Mouse (Mus musculus): ENCODE measurements around the gene Mdm2. TPM values are rescaled to one million over a fixed set of nuclear protein-coding genes. Genes with fewer than 3 reads are reported as not detected.

Gene Mdm2
- polyA plus RNA-seq, 1 experiment from 2014 or later, result 59.7 TPM

GRCm38 (mm10) chr10:117664926-117665209 is 45.7 kb downstream of the Mdm2 start:
- Histone ChIP-seq H3K36me3 (no peaks in the 10 kb centered on the region), H3K4me3 (replicated peaks) (no peak overlapping the region), H3K4me1 (replicated peaks) (peaks cover 40% of the 10 kb centered on the region), H3K9me3 (no peaks in the 10 kb centered on the region), H3K9ac (replicated peaks) (no peak overlapping the region), H3K27ac (no peak overlapping the region), H3K27me3 (no peaks in the 10 kb centered on the region), H3K4me2 (no peak overlapping the region)
- ATAC-seq (ENCODE audit: insufficient number of reproducible peaks, insufficient read depth, low FRiP score, low TSS enrichment, low read depth), result no peak

- H3K9ac ChIP-seq (replicated peaks), result no peak overlapping the region
- peak overlapping the region; percentile 40 for H3K4me2 ChIP-seq
- H3K27me3 ChIP-seq, result no peaks in the 10 kb centered on the region
- peaks cover 39% of the 10 kb centered on the region for H3K4me1 ChIP-seq (replicated peaks)
- H3K36me3 ChIP-seq, result no peaks in the 10 kb centered on the region
- WGBS, result 49% methylated on average over 14 of the region's 14 CpGs
- H3K27ac ChIP-seq, result no peak overlapping the region; the same call in 1 of the 2 replicates
- no peak for ATAC-seq (ENCODE audit: insufficient number of reproducible peaks, insufficient read depth, low FRiP score, low TSS enrichment, low read depth)
- H3K4me3 ChIP-seq (replicated peaks), result no peak overlapping the region
- no peaks in the 10 kb centered on the region for H3K9me3 ChIP-seq
Observed at GRCm38 (mm10) chr10:117664208-117664925, 46.2 kb downstream of the Mdm2 start.

GRCm38 (mm10) chr10:117663865-117664200 is 46.7 kb downstream of the Mdm2 start:
- H3K27ac ChIP-seq, result no peak overlapping the region; the same call in 1 of the 2 replicates
- H3K4me2 ChIP-seq, result peak overlapping the region; percentile 40
- H3K27me3 ChIP-seq, result no peaks in the 10 kb centered on the region
- no peak for ATAC-seq (ENCODE audit: insufficient number of reproducible peaks, insufficient read depth, low FRiP score, low TSS enrichment, low read depth)
- no peak overlapping the region for H3K4me3 ChIP-seq (replicated peaks)
- no peaks in the 10 kb centered on the region for H3K36me3 ChIP-seq
- H3K9ac ChIP-seq (replicated peaks), result no peak overlapping the region
- peaks cover 37% of the 10 kb centered on the region for H3K4me1 ChIP-seq (replicated peaks)
- H3K9me3 ChIP-seq, result no peaks in the 10 kb centered on the region
- 23% methylated on average over 9 of the region's 9 CpGs for WGBS

GRCm38 (mm10) chr10:117663056-117663864 is 47.3 kb downstream of the Mdm2 start:
- H3K27ac ChIP-seq, result no peak overlapping the region
- ATAC-seq (ENCODE audit: insufficient number of reproducible peaks, insufficient read depth, low FRiP score, low TSS enrichment, low read depth), result no peak

GRCm38 (mm10) chr10:117662316-117663055 is 48.1 kb downstream of the Mdm2 start:
- H3K9ac ChIP-seq (replicated peaks), result no peak overlapping the region
- WGBS, result 76% methylated on average over 15 of the region's 15 CpGs
- H3K4me2 ChIP-seq, result no peak overlapping the region
- no peaks in the 10 kb centered on the region for H3K9me3 ChIP-seq
- no peaks in the 10 kb centered on the region for H3K36me3 ChIP-seq
- H3K27ac ChIP-seq, result no peak overlapping the region
- peaks cover 34% of the 10 kb centered on the region for H3K4me1 ChIP-seq (replicated peaks)
- no peaks in the 10 kb centered on the region for H3K27me3 ChIP-seq
- ATAC-seq (ENCODE audit: insufficient number of reproducible peaks, insufficient read depth, low FRiP score, low TSS enrichment, low read depth), result no peak
- H3K4me3 ChIP-seq (replicated peaks), result no peak overlapping the region

More at GRCm38 (mm10) chr10:117663056-117663864, 47.3 kb downstream of the Mdm2 start:
- Histone ChIP-seq H3K9ac (replicated peaks) (no peak overlapping the region), H3K4me2 (peak overlapping the region; percentile 40), H3K27me3 (no peaks in the 10 kb centered on the region), H3K36me3 (no peaks in the 10 kb centered on the region), H3K4me3 (replicated peaks) (no peak overlapping the region), H3K9me3 (no peaks in the 10 kb centered on the region), H3K4me1 (replicated peaks) (peaks cover 37% of the 10 kb centered on the region)
- WGBS, result 70% methylated on average over 14 of the region's 14 CpGs

- Histone ChIP-seq H3K9ac (replicated peaks) (no peak overlapping the region), H3K4me3 (replicated peaks) (no peak overlapping the region), H3K27me3 (no peaks in the 10 kb centered on the region), H3K4me1 (replicated peaks) (peaks cover 36% of the 10 kb centered on the region), H3K36me3 (no peaks in the 10 kb centered on the region), H3K27ac (peak overlapping the region; percentile 73), H3K4me2 (0 out of 2 replicates have a peak overlapping the region, but pooled peaks have one; percentile 6), H3K9me3 (no peaks in the 10 kb centered on the region)
- ATAC-seq (ENCODE audit: insufficient number of reproducible peaks, insufficient read depth, low FRiP score, low TSS enrichment, low read depth), result no peak; the same call in 1 of the 2 replicates
- WGBS, result 48% methylated on average over 11 of the region's 11 CpGs
Observed at GRCm38 (mm10) chr10:117659819-117660218, 50.7 kb downstream of the Mdm2 start.

GRCm38 (mm10) chr10:117659430-117659813 is 51.1 kb downstream of the Mdm2 start:
- Histone ChIP-seq H3K36me3 (no peaks in the 10 kb centered on the region), H3K9ac (replicated peaks) (no peak overlapping the region), H3K9me3 (no peaks in the 10 kb centered on the region), H3K4me2 (0 out of 2 replicates have a peak overlapping the region, but pooled peaks have one; percentile 6), H3K4me1 (replicated peaks) (peaks cover 35% of the 10 kb centered on the region), H3K27ac (peak overlapping the region; percentile 73), H3K4me3 (replicated peaks) (no peak overlapping the region), H3K27me3 (no peaks in the 10 kb centered on the region)
- no peak; the same call in 1 of the 2 replicates for ATAC-seq (ENCODE audit: insufficient number of reproducible peaks, insufficient read depth, low FRiP score, low TSS enrichment, low read depth)
- 56% methylated on average over 11 of the region's 11 CpGs for WGBS

- Histone ChIP-seq H3K36me3 (no peaks in the 10 kb centered on the region), H3K27me3 (no peaks in the 10 kb centered on the region), H3K4me3 (replicated peaks) (no peak overlapping the region), H3K4me2 (no peak overlapping the region), H3K9ac (replicated peaks) (no peak overlapping the region), H3K4me1 (replicated peaks) (peaks cover 29% of the 10 kb centered on the region), H3K27ac (0 out of 2 replicates have a peak overlapping the region, but pooled peaks have one; percentile 73), H3K9me3 (no peaks in the 10 kb centered on the region)
- 90% methylated on average over 14 of the region's 14 CpGs for WGBS
- ATAC-seq (ENCODE audit: insufficient number of reproducible peaks, insufficient read depth, low FRiP score, low TSS enrichment, low read depth), result no peak
Observed at GRCm38 (mm10) chr10:117658522-117659429, 51.8 kb downstream of the Mdm2 start.

- no peak overlapping the region for H3K4me2 ChIP-seq
- H3K4me3 ChIP-seq (replicated peaks), result no peak overlapping the region
- no peaks in the 10 kb centered on the region for H3K9me3 ChIP-seq
- no peak for ATAC-seq (ENCODE audit: insufficient number of reproducible peaks, insufficient read depth, low FRiP score, low TSS enrichment, low read depth)
- H3K27ac ChIP-seq, result no peak overlapping the region
- H3K9ac ChIP-seq (replicated peaks), result no peak overlapping the region
- no peaks in the 10 kb centered on the region for H3K36me3 ChIP-seq
- H3K27me3 ChIP-seq, result no peaks in the 10 kb centered on the region
- peaks cover 19% of the 10 kb centered on the region for H3K4me1 ChIP-seq (replicated peaks)
- WGBS, result 85% methylated on average over 3 of the region's 3 CpGs
Observed at GRCm38 (mm10) chr10:117657659-117658306, 52.8 kb downstream of the Mdm2 start.

GRCm38 (mm10) chr10:117656985-117657658 is 53.4 kb downstream of the Mdm2 start:
- 86% methylated on average over 7 of the region's 7 CpGs for WGBS

More at GRCm38 (mm10) chr10:117656985-117657658, 53.4 kb downstream of the Mdm2 start:
- Histone ChIP-seq H3K9ac (replicated peaks) (no peak overlapping the region), H3K4me3 (replicated peaks) (no peak overlapping the region), H3K27me3 (no peaks in the 10 kb centered on the region), H3K4me2 (no peak overlapping the region), H3K4me1 (replicated peaks) (peaks cover 19% of the 10 kb centered on the region), H3K9me3 (no peaks in the 10 kb centered on the region), H3K36me3 (no peaks in the 10 kb centered on the region), H3K27ac (no peak overlapping the region)
- no peak for ATAC-seq (ENCODE audit: insufficient number of reproducible peaks, insufficient read depth, low FRiP score, low TSS enrichment, low read depth)
